Mouse (Mus musculus) bone marrow, adult 2 months (tissue): ENCODE results near the gene Mpz.

ENCODE experiments used
- CTCF ChIP-seq: fragments of 200-500 bp; IDR thresholded peaks from 2 replicates; pipeline ENCODE4 v1.5.1; 2011; ENCODE audit warnings: low read length, control low read depth; ENCODE audit not compliant: control insufficient read depth, insufficient read depth
- POLR2A ChIP-seq: fragments of 200-500 bp; IDR thresholded peaks from 2 replicates; pipeline ENCODE4 v1.6.1; 2011; ENCODE audit warnings: low read depth, mild to moderate bottlenecking, control low read depth, low read length, borderline replicate concordance; ENCODE audit not compliant: control insufficient read depth

DNA sequence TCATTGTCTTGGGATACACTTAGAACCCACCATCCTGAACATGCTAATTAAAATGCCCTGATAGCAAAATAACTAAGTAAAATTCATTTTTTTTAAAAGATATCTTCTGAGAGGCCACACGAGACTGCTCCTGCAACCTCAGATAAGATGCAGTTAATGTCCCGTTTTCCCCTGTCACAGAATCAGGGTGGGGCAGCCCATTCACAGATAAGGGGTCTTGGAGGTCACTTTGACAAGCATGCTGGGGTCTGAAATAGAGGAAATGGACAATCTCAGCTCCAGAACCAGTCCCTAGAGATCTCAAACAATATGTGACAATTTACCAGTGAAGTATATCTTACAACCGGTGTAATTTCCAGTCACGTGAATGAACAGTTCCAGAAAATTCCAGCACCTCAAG, 34.2 kb upstream of the Mpz start:
- TF ChIP-seq CTCF (no peak), POLR2A (no peak)
